Mouse (Mus musculus) CH12.LX (cell line): ENCODE results near the gene Lmna. TPM values are rescaled to one million over a fixed set of nuclear protein-coding genes. Genes with fewer than 3 reads are reported as not detected.

Experiments
- DNase-seq: peaks from one replicate; pipeline ENCODE4 v3.0.0-alpha.2; 2013; ENCODE audit errors: extremely low read depth
- H3K27ac ChIP-seq: 2 replicates; pipeline ENCODE4 v1.5.1; 2012; ENCODE audit warnings: low read depth, mild to moderate bottlenecking, control low read depth, moderate library complexity; ENCODE audit not compliant: insufficient read depth
- H3K27me3 ChIP-seq: replicated peaks from 2 replicates; pipeline ENCODE3; 2012; ENCODE audit warnings: inconsistent platforms
- H3K36me3 ChIP-seq, 2 experiments: replicated peaks in 1 of 2; 2 replicates each; pipeline versions ENCODE3 to v1.6.1; 2012; ENCODE audit warnings: inconsistent platforms in 1 of 2, low read length in 1 of 2, mild to moderate bottlenecking in 1 of 2, mixed read lengths in 1 of 2, moderate library complexity in 1 of 2; ENCODE audit not compliant: control insufficient read depth in 1 of 2, insufficient read depth in 1 of 2
- H3K4me1 ChIP-seq, 2 experiments: 2 replicates each; pipeline ENCODE4 v1.6.1; 2012; ENCODE audit warnings: inconsistent platforms in 1 of 2, moderate library complexity in 1 of 2; ENCODE audit not compliant: insufficient read depth in 2 of 2, control insufficient read depth in 1 of 2
- H3K4me2 ChIP-seq: 2 replicates; pipeline ENCODE4 v1.6.1; 2012; ENCODE audit warnings: low read depth, mild to moderate bottlenecking, control low read depth; ENCODE audit not compliant: poor library complexity, insufficient read depth, severe bottlenecking
- H3K4me3 ChIP-seq, 3 experiments: fragments of 150-350 bp in 1 of 3; sonication (generic) in 1 of 3; replicated peaks in 1 of 3; 2 replicates each; pipeline versions ENCODE3 to v1.5.1; 2011 to 2012; ENCODE audit warnings: low read depth in 2 of 3, low read length in 2 of 3, mild to moderate bottlenecking in 2 of 3, moderate library complexity in 2 of 3, control low read depth in 1 of 3, improper control_type of control experiment in 1 of 3, inconsistent platforms in 1 of 3, mixed read lengths in 1 of 3; ENCODE audit not compliant: poor library complexity in 1 of 3
- H3K79me2 ChIP-seq: replicated peaks from 2 replicates; pipeline ENCODE4 v1.6.1; 2012; ENCODE audit warnings: mild to moderate bottlenecking, moderate library complexity; ENCODE audit not compliant: control insufficient read depth, poor library complexity, insufficient read depth, severe bottlenecking; ENCODE audit errors: extremely low read depth
- H3K9ac ChIP-seq: 2 replicates; pipeline ENCODE4 v1.6.1; 2012; ENCODE audit warnings: low read depth, mild to moderate bottlenecking, control low read depth, moderate library complexity; ENCODE audit not compliant: insufficient read depth
- H3K9me3 ChIP-seq: replicated peaks from 2 replicates; pipeline ENCODE3; 2012; ENCODE audit warnings: low read length, inconsistent platforms, mixed read lengths
- BHLHE40 ChIP-seq: IDR thresholded peaks from 2 replicates; pipeline ENCODE4 v1.6.1; 2011; ENCODE audit warnings: mild to moderate bottlenecking, low read depth, low read length, improper control_type of control experiment
- CHD1 ChIP-seq: IDR thresholded peaks from 2 replicates; pipeline ENCODE4 v1.6.1; 2012; ENCODE audit warnings: low read depth, low read length, improper control_type of control experiment, inconsistent platforms
- CHD2 ChIP-seq: IDR thresholded peaks from 2 replicates; pipeline ENCODE4 v1.6.1; 2011; ENCODE audit warnings: low read length, improper control_type of control experiment
- CTCF ChIP-seq, 2 experiments: IDR thresholded peaks in 1 of 2; conservative IDR thresholded peaks in 1 of 2; 2 replicates each; pipeline ENCODE4 v1.5.1; 2011 to 2012; ENCODE audit warnings: low read depth in 2 of 2, low read length in 2 of 2, improper control_type of control experiment in 1 of 2, inconsistent platforms in 1 of 2, mild to moderate bottlenecking in 1 of 2, moderate library complexity in 1 of 2
- ELF1 ChIP-seq: IDR thresholded peaks from 2 replicates; pipeline ENCODE4 v1.6.1; 2014; ENCODE audit warnings: low read depth, mild to moderate bottlenecking, inconsistent platforms, low read length, improper control_type of control experiment
- EP300 ChIP-seq: IDR thresholded peaks from 2 replicates; pipeline ENCODE4 v1.6.1; 2011; ENCODE audit warnings: low read length, improper control_type of control experiment
- ETS1 ChIP-seq: conservative IDR thresholded peaks from 2 replicates; pipeline ENCODE4 v1.6.1; 2012; ENCODE audit warnings: low read depth, mild to moderate bottlenecking, inconsistent platforms, low read length, improper control_type of control experiment, moderate library complexity
- GABPA ChIP-seq: IDR thresholded peaks from 2 replicates; pipeline ENCODE4 v1.6.1; 2012; ENCODE audit warnings: low read depth, low read length, improper control_type of control experiment, inconsistent platforms; ENCODE audit not compliant: insufficient replicate concordance
- HCFC1 ChIP-seq: IDR thresholded peaks from 2 replicates; pipeline ENCODE4 v1.6.1; 2012; ENCODE audit warnings: low read depth, mild to moderate bottlenecking, inconsistent platforms, low read length, improper control_type of control experiment
- IRF4 ChIP-seq: IDR thresholded peaks from 2 replicates; pipeline ENCODE4 v1.6.1; 2014; ENCODE audit warnings: low read depth, mild to moderate bottlenecking, inconsistent platforms, low read length, improper control_type of control experiment
- JUN ChIP-seq: IDR thresholded peaks from 2 replicates; pipeline ENCODE4 v1.6.1; 2011; ENCODE audit warnings: low read depth, mild to moderate bottlenecking, low read length, improper control_type of control experiment, moderate library complexity; ENCODE audit not compliant: insufficient read depth
- JUND ChIP-seq: conservative IDR thresholded peaks from 2 replicates; pipeline ENCODE4 v1.6.1; 2011; ENCODE audit warnings: low read depth, low read length, improper control_type of control experiment
- KAT2A ChIP-seq: IDR thresholded peaks from 2 replicates; pipeline ENCODE4 v1.6.1; 2012; ENCODE audit warnings: low read length, improper control_type of control experiment, inconsistent platforms; ENCODE audit not compliant: insufficient replicate concordance
- MAFK ChIP-seq: IDR thresholded peaks from 2 replicates; pipeline ENCODE4 v1.6.1; 2011; ENCODE audit warnings: low read length, improper control_type of control experiment; ENCODE audit not compliant: insufficient replicate concordance
- MAX ChIP-seq: IDR thresholded peaks from 2 replicates; pipeline ENCODE4 v1.6.1; 2011; ENCODE audit warnings: low read length, improper control_type of control experiment
- MAZ ChIP-seq: IDR thresholded peaks from 2 replicates; pipeline ENCODE4 v1.6.1; 2012; ENCODE audit warnings: low read depth, mild to moderate bottlenecking, inconsistent platforms, low read length, improper control_type of control experiment, moderate library complexity
- MEF2A ChIP-seq: IDR thresholded peaks from 2 replicates; pipeline ENCODE4 v1.6.1; 2014; ENCODE audit warnings: low read depth, mild to moderate bottlenecking, inconsistent platforms, low read length, improper control_type of control experiment, borderline replicate concordance
- MXI1 ChIP-seq: IDR thresholded peaks from 2 replicates; pipeline ENCODE4 v1.6.1; 2011; ENCODE audit warnings: mild to moderate bottlenecking, low read depth, low read length, improper control_type of control experiment
- MYC ChIP-seq: IDR thresholded peaks from 2 replicates; pipeline ENCODE4 v1.6.1; 2011; ENCODE audit warnings: low read depth, mild to moderate bottlenecking, improper control_type of control experiment, low read length
- NELFE ChIP-seq: IDR thresholded peaks from 2 replicates; pipeline ENCODE4 v1.6.1; 2011; ENCODE audit warnings: low read depth, low read length, improper control_type of control experiment
- NRF1 ChIP-seq: IDR thresholded peaks from 2 replicates; pipeline ENCODE4 v1.6.1; 2014; ENCODE audit warnings: low read depth, mild to moderate bottlenecking, inconsistent platforms, low read length, improper control_type of control experiment, moderate library complexity
- PAX5 ChIP-seq: IDR thresholded peaks from 2 replicates; pipeline ENCODE4 v1.6.1; 2012; ENCODE audit warnings: low read length, inconsistent platforms, mixed read lengths
- POLR2A ChIP-seq: IDR thresholded peaks from 2 replicates; pipeline ENCODE4 v1.6.1; 2011; ENCODE audit warnings: low read depth, mild to moderate bottlenecking, improper control_type of control experiment, low read length
- RAD21 ChIP-seq: IDR thresholded peaks from 2 replicates; pipeline ENCODE4 v1.6.1; 2011; ENCODE audit warnings: low read depth, mild to moderate bottlenecking, low read length, improper control_type of control experiment, moderate library complexity
- RCOR1 ChIP-seq: conservative IDR thresholded peaks from 2 replicates; pipeline ENCODE4 v1.6.1; 2012; ENCODE audit warnings: low read depth, mild to moderate bottlenecking, inconsistent platforms, low read length, improper control_type of control experiment
- SIN3A ChIP-seq: IDR thresholded peaks from 2 replicates; pipeline ENCODE4 v1.6.1; 2012; ENCODE audit warnings: low read length, improper control_type of control experiment, inconsistent platforms
- SMC3 ChIP-seq: IDR thresholded peaks from 2 replicates; pipeline ENCODE4 v1.6.1; 2011; ENCODE audit warnings: low read depth, low read length, improper control_type of control experiment
- TBP ChIP-seq: conservative IDR thresholded peaks from 2 replicates; pipeline ENCODE4 v1.6.1; 2011; ENCODE audit warnings: low read depth, low read length, improper control_type of control experiment
- TCF12 ChIP-seq: IDR thresholded peaks from 2 replicates; pipeline ENCODE4 v1.6.1; 2014; ENCODE audit warnings: low read depth, mild to moderate bottlenecking, inconsistent platforms, low read length, improper control_type of control experiment
- UBTF ChIP-seq: IDR thresholded peaks from 2 replicates; pipeline ENCODE4 v1.6.1; 2012; ENCODE audit warnings: low read depth, mild to moderate bottlenecking, inconsistent platforms, low read length, improper control_type of control experiment, moderate library complexity
- USF1 ChIP-seq: IDR thresholded peaks from 2 replicates; pipeline ENCODE4 v1.6.1; 2014; ENCODE audit warnings: low read depth, mild to moderate bottlenecking, inconsistent platforms, low read length, improper control_type of control experiment
- USF2 ChIP-seq: conservative IDR thresholded peaks from 2 replicates; pipeline ENCODE4 v1.6.1; 2011; ENCODE audit warnings: low read depth, low read length, improper control_type of control experiment
- ZC3H11A ChIP-seq: IDR thresholded peaks from 2 replicates; pipeline ENCODE4 v1.6.1; 2012; ENCODE audit warnings: low read depth, mild to moderate bottlenecking, inconsistent platforms, low read length, improper control_type of control experiment
- ZKSCAN1 ChIP-seq: IDR thresholded peaks from 2 replicates; pipeline ENCODE4 v1.6.1; 2012; ENCODE audit warnings: low read depth, inconsistent platforms, low read length, improper control_type of control experiment, borderline replicate concordance
- ZMIZ1 ChIP-seq: IDR thresholded peaks from 2 replicates; pipeline ENCODE4 v1.6.1; 2012; ENCODE audit warnings: low read depth, mild to moderate bottlenecking, inconsistent platforms, low read length, improper control_type of control experiment
- ZNF384 ChIP-seq: IDR thresholded peaks from 2 replicates; pipeline ENCODE4 v1.6.1; 2012; ENCODE audit warnings: low read depth, low read length, improper control_type of control experiment, inconsistent platforms
- dilution Hi-C: fragments of 300-500 bp; cut with MboI; formaldehyde crosslinking; loops from 2 replicates; pipeline ENCODE4 v1.14.3; 2020; ENCODE audit warnings: low sequenced_read_pairs; ENCODE audit not compliant: extremely low pct_unique_long_range_greater_than_20kb, extremely low pct_ligation_motif_present
- in situ Hi-C: fragments of 300-500 bp; cut with MboI; formaldehyde crosslinking; loops from 3 replicates; pipeline ENCODE4 v1.14.3; 2019; ENCODE audit warnings: low sequenced_read_pairs, low pct_ligation_motif_present, low pct_unique_long_range_greater_than_20kb, mixed read lengths
- polyA plus RNA-seq: library from polyadenylated mRNA; unstranded; fragments of >175 nt; gene quantifications from 2 replicates; pipeline ENCODE4 v1.2.1, GENCODE M21; 2012; ENCODE audit warnings: low read depth; ENCODE audit not compliant: insufficient read length
- total RNA-seq, 2 experiments: library from RNA; depleted of rRNA; stranded (reverse); fragments of 300-350 nt in 1 of 2; fragments of >200 nt in 1 of 2; gene quantifications; 2 replicates each; pipeline ENCODE4 v1.2.3; 2012 to 2014

Gene Lmna
- total and polyA plus RNA-seq, 3 experiments, result 16.1 to 67.7 (median 17.2) TPM

DNA sequence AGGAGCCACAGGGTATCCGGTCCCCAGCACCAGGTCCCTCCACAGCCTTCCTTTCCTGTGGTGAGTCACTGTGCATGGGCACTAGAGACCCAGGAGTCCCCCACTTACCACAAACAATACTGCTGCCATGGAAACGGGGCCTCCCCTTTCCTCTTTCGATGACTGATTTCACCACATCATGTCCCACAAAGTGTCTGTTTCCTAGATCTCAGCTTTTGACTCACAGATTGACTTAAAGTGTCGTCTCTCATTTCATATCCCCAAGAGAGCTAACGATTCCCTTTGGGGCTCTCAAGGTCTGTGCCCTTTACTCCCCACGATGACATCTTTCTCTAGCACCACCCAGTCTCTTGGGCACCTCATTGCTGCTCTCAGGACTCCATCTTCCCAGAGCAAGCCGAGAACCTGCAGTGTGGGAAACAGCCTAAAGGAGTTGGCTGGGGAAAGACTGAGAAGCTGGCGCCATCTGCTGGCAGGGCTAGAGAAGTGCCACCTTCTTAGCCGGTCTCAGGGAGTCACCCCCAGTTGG lies 12.1 kb upstream of the Lmna start:
- Histone ChIP-seq H3K4me2 (peak overlapping the region; percentile 74), H3K4me1 (peaks cover 22 to 38% of the 10 kb centered on the region in 2 experiments), H3K9me3 (no peaks in the 10 kb centered on the region), H3K9ac (no peak overlapping the region), H3K36me3 (peaks cover 9 to 26% of the 10 kb centered on the region in 2 experiments), H3K27me3 (peaks cover 13% of the 10 kb centered on the region), H3K79me2 (no peaks in the 10 kb centered on the region), H3K27ac (no peak overlapping the region), H3K4me3 (no peak overlapping the region)
- dilution Hi-C loops, result no loop called here
- in situ Hi-C loops, result loop anchor here (5.0 kb wide), 2 partner anchors 35 to 115 kb away; no protein-coding TSS in a partner anchor
- TF ChIP-seq RAD21, result peak; percentile 97
- TF ChIP-seq EP300, result peak; percentile 97
- TF ChIP-seq ETS1, result peak; percentile 98
- TF ChIP-seq CHD2, result peak; percentile 88
- TF ChIP-seq SIN3A, result peak; percentile 96
- no peak for TF ChIP-seq USF1
- TF ChIP-seq TCF12, result peak; percentile 95
- peak; percentile 93 for TF ChIP-seq JUN
- peak; percentile 95 for TF ChIP-seq MEF2A
- TF ChIP-seq SMC3, result peak; percentile 99
- TF ChIP-seq ZC3H11A, result peak; percentile 96
- no peak for TF ChIP-seq CHD1
- TF ChIP-seq RCOR1, result peak; percentile 98; the same call in 1 of the 2 replicates
- TF ChIP-seq IRF4, result peak; percentile 99
- peak; percentile 84 for TF ChIP-seq KAT2A
- no peak for TF ChIP-seq TBP
- peak; percentile 94 for TF ChIP-seq MXI1
- TF ChIP-seq MAZ, result peak; percentile 82
- no peak for TF ChIP-seq UBTF
- TF ChIP-seq NELFE, result no peak
- no peak for TF ChIP-seq ZKSCAN1
- TF ChIP-seq MYC, result peak; percentile 64; the same call in 1 of the 2 replicates
- no peak; the same call in none of the 2 replicates for TF ChIP-seq NRF1
- TF ChIP-seq CTCF (conservative IDR thresholded peaks at IDR 0.05 in 1 of 2, IDR thresholded peaks at IDR 0.05 in 1 of 2; ENCODE audit: low read depth in 2 of 2, low read length in 2 of 2), result peak; percentile 87 to 99
- peak; percentile 92 for TF ChIP-seq BHLHE40
- TF ChIP-seq ZNF384, result no peak
- TF ChIP-seq MAFK, result peak; percentile 93
- no peak for TF ChIP-seq PAX5
- no peak for TF ChIP-seq POLR2A
- TF ChIP-seq ELF1, result peak; percentile 52
- TF ChIP-seq MAX, result peak; percentile 62; the same call in 1 of the 2 replicates
- no peak; the same call in 1 of the 2 replicates for TF ChIP-seq HCFC1
- TF ChIP-seq GABPA, result no peak
- peak; percentile 87; the same call in 1 of the 2 replicates for TF ChIP-seq JUND
- no peak for TF ChIP-seq USF2
- TF ChIP-seq ZMIZ1, result no peak
- peak; percentile 100 for DNase-seq
